Mouse (Mus musculus): ENCODE measurements around the gene Rpap1. TPM values are rescaled to one million over a fixed set of nuclear protein-coding genes. Genes with fewer than 3 reads are reported as not detected.

The Rpap1 gene
- total RNA-seq, 2 experiments from 2014 or later, result 13.4 to 17.8 TPM

GRCm38 (mm10) chr2:119799181-119799960 is 12.0 kb upstream of the Rpap1 start:
- peak; percentile 63 to 78 for DNase-seq

GRCm38 (mm10) chr2:119798246-119798927 is 11.1 kb upstream of the Rpap1 start:
- peak; percentile 70 to 80 for DNase-seq

GRCm38 (mm10) chr2:119797279-119797783 is 10.0 kb upstream of the Rpap1 start, which contains the start of gene Tyro3:
TSS of gene Tyro3 (plus strand) at chr2:119797733.
- no peak for DNase-seq

- no peak for DNase-seq
Measured at GRCm38 (mm10) chr2:119789996-119790395, 2.7 kb upstream of the Rpap1 start.

GRCm38 (mm10) chr2:119767246-119767645 is 20.1 kb downstream of the Rpap1 start:
- no peak for DNase-seq

- DNase-seq, result no peak
Measured at GRCm38 (mm10) chr2:119763924-119764323, 23.4 kb downstream of the Rpap1 start.

GRCm38 (mm10) chr2:119762276-119762675 is 25.1 kb downstream of the Rpap1 start:
- DNase-seq, result no peak

GRCm38 (mm10) chr2:119760251-119760650 is 27.1 kb downstream of the Rpap1 start, which contains the start of gene Ltk:
TSS of gene Ltk (minus strand) at chr2:119760431.
- DNase-seq, result no peak

GRCm38 (mm10) chr2:119758844-119759835 is 28.2 kb downstream of the Rpap1 start:
- DNase-seq, result no peak

GRCm38 (mm10) chr2:119758101-119758843 is 29.1 kb downstream of the Rpap1 start:
- DNase-seq, result peak; percentile 46 to 59

GRCm38 (mm10) chr2:119757601-119758100 is 29.7 kb downstream of the Rpap1 start:
- no peak for DNase-seq

GRCm38 (mm10) chr2:119749260-119749659 is 38.1 kb downstream of the Rpap1 start:
- no peak for DNase-seq

- no peak for DNase-seq
Measured at GRCm38 (mm10) chr2:119747554-119747953, 39.8 kb downstream of the Rpap1 start.

- peak in 1 of 2 experiments; percentile 45 for DNase-seq
Measured at GRCm38 (mm10) chr2:119745281-119745680, 42.1 kb downstream of the Rpap1 start.

- DNase-seq, result peak in 1 of 2 experiments; percentile 33
Measured at GRCm38 (mm10) chr2:119744163-119745111, 42.9 kb downstream of the Rpap1 start.

- no peak for DNase-seq
Measured at GRCm38 (mm10) chr2:119743808-119744162, 43.6 kb downstream of the Rpap1 start.

- DNase-seq, result peak in 1 of 2 experiments; percentile 16
Measured at GRCm38 (mm10) chr2:119743176-119743807, 44.0 kb downstream of the Rpap1 start.

- DNase-seq, result peak; percentile 52 to 71
Measured at GRCm38 (mm10) chr2:119742461-119743175, 44.7 kb downstream of the Rpap1 start.
